Mouse (Mus musculus) myocyte (in vitro differentiated cells): ENCODE measurements around the gene Clec2l.

Source experiments
- CEBPB ChIP-seq: IDR thresholded peaks from 2 replicates; pipeline ENCODE4 v1.6.1; 2011; ENCODE audit warnings: mild to moderate bottlenecking, moderate library complexity; ENCODE audit not compliant: poor library complexity, insufficient read depth, severe bottlenecking
- E2F4 ChIP-seq: IDR thresholded peaks from one replicate; pipeline ENCODE4 v1.6.1; 2011; ENCODE audit warnings: mild to moderate bottlenecking, control low read depth, moderate library complexity; ENCODE audit not compliant: insufficient read depth
- MAX ChIP-seq: IDR thresholded peaks from one replicate; pipeline ENCODE4 v1.6.1; 2011; ENCODE audit warnings: low read depth, mild to moderate bottlenecking, control low read depth
- MYOD1 ChIP-seq, 3 experiments: IDR thresholded peaks; one replicate each; pipeline ENCODE4 v1.6.1; 2011; ENCODE audit warnings: control low read depth in 2 of 3, low read depth in 2 of 3, mild to moderate bottlenecking in 2 of 3, moderate library complexity in 1 of 3; ENCODE audit not compliant: insufficient read length in 2 of 3, control insufficient read depth in 1 of 3
- MYOG ChIP-seq, 3 experiments: IDR thresholded peaks; one replicate each; pipeline ENCODE4 v1.6.1; 2011; ENCODE audit warnings: control low read depth in 2 of 3, low read depth in 2 of 3, mild to moderate bottlenecking in 2 of 3; ENCODE audit not compliant: insufficient read length in 2 of 3, control insufficient read depth in 1 of 3, insufficient read depth in 1 of 3
- POLR2A ChIP-seq: IDR thresholded peaks from one replicate; pipeline ENCODE4 v1.6.1; 2011; ENCODE audit warnings: low read depth, mild to moderate bottlenecking, control low read depth, moderate library complexity; ENCODE audit not compliant: insufficient read length
- POLR2AphosphoS2 ChIP-seq: IDR thresholded peaks from one replicate; pipeline ENCODE4 v1.6.1; 2011; ENCODE audit warnings: low read depth, control low read depth; ENCODE audit not compliant: insufficient read length
- REST ChIP-seq: IDR thresholded peaks from one replicate; pipeline ENCODE4 v1.6.1; 2011; ENCODE audit warnings: mild to moderate bottlenecking, control low read depth, moderate library complexity; ENCODE audit not compliant: insufficient read depth, insufficient read length
- TCF12 ChIP-seq: IDR thresholded peaks from one replicate; pipeline ENCODE4 v1.6.1; 2011; ENCODE audit warnings: mild to moderate bottlenecking, control low read depth; ENCODE audit not compliant: poor library complexity, insufficient read depth, severe bottlenecking
- TCF3 ChIP-seq: IDR thresholded peaks from one replicate; pipeline ENCODE4 v1.6.1; 2011; ENCODE audit warnings: low read depth, control low read depth; ENCODE audit not compliant: insufficient read length
- USF1 ChIP-seq: IDR thresholded peaks from one replicate; pipeline ENCODE4 v1.6.1; 2011; ENCODE audit warnings: low read depth, mild to moderate bottlenecking, control low read depth, moderate library complexity

DNA sequence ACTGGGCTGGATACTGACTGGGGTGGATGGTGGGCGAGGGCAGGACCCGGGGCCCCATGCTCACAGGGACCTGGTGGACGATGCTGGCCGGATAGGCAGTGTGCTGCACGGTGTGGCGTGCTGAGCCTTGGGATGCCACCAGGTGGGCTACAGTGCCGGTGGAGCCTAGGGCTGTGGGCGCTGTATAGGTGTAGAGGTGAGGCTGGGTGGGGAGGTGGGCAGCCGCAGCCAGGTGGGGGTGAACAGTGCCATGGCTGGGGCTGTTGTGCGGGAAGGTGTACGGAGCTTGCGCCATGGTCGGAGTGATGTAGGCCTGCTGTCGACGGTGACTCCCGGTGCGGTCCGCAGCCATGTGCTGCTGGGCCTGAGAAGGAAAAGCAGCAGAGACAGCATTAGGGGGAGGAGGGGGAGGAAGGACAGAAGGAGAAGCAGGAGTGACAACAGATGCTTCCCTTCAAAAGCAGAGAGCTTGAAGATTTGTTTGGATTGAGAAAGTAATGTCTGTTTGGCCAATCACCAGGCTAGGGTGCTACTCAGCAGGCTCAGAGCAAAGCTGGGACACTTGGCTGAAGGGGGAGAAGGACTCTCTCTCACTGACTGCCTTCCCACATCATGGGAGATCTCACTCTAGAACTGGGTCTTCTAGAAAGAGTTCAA lies 35.5 kb downstream of the Clec2l start:
- no peak for TF ChIP-seq USF1
- no peak for TF ChIP-seq POLR2A
- TF ChIP-seq MYOD1 (IDR thresholded peaks at IDR 0.05; ENCODE audit: control insufficient read depth in 1 of 3, insufficient read length in 2 of 3, low read depth in 2 of 3), result no peak
- no peak for TF ChIP-seq E2F4
- TF ChIP-seq CEBPB, result no peak
- no peak for TF ChIP-seq TCF12
- TF ChIP-seq MAX, result no peak
- TF ChIP-seq MYOG (IDR thresholded peaks at IDR 0.05; ENCODE audit: control insufficient read depth in 1 of 3, insufficient read depth in 1 of 3, insufficient read length in 2 of 3, low read depth in 2 of 3), result no peak
- no peak for TF ChIP-seq TCF3
- no peak for TF ChIP-seq POLR2AphosphoS2
- TF ChIP-seq REST, result no peak
